Mouse (Mus musculus) heart, adult 2 months (tissue): ENCODE measurements at regions not wholly inside any gene's neighbourhood (a gene's known extent, or its start where the extent isn't known, plus 50 kb on each side); places are given as distances from the start of the nearest gene placed in this dataset.

Source experiments
- CTCF ChIP-seq: fragments of 200-600 bp; IDR thresholded peaks from 2 replicates; pipeline ENCODE4 v1.8.1; 2022; ENCODE audit warnings: antibody characterized with exemption, mild to moderate bottlenecking, moderate library complexity
- EP300 ChIP-seq: fragments of 200-500 bp; IDR thresholded peaks from 2 replicates; pipeline ENCODE4 v1.6.1; 2011; ENCODE audit warnings: low read depth, low read length, control low read depth; ENCODE audit not compliant: insufficient read depth

- TF ChIP-seq CTCF (no peak), EP300 (no peak)
These were observed 328.1 kb downstream of the Ar start for GRCm38 (mm10) chrX:98476473-98477254.
